Mouse (Mus musculus): Measurements from ENCODE around the gene Hoxd8. TPM values are rescaled to one million over a fixed set of nuclear protein-coding genes. Genes with fewer than 3 reads are reported as not detected.

Hoxd8 gene
- polyA plus RNA-seq, 1 experiment from 2014 or later, result 0.14 TPM

DNA sequence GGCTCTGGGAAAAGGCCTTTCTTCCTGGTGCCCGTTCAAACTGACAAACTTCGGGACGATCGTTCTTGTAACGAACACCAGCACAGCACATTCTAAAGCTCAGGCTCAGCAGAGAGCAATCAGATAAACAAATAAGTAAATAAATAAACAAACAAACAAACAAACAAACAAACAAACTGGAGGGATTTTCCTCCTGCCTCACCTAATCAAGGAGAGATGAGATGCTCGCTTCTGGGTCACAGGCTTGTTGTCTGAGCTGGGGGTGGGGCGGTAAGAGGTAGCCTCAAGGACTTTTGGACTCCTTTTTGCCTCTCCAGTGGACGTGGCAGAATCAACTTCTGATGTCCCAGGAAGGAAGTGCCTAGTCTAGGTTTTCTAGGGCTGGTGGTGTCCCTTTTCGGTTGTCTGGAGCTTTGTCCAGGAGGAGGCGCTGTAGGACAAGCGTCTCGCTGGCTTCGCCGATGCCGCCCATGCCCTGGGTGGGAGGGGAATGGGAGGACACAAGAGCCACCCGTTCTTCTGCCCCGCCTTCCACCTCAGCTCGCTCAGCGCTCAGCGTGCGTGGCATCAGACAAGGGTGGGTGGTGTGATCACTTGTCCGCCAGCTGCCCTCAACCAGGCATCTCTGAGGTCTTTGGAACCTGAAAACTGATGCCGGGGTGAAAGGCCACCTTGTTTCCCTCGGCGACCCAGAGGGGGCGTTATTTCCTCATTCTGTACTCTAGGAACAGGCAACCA, 11.3 kb downstream of the Hoxd8 start:
- Histone ChIP-seq H3K27me3 (peaks cover 98% of the 10 kb centered on the region), H3K36me3 (no peaks in the 10 kb centered on the region), H3K27ac (no peak overlapping the region), H3K4me1 (peaks cover 11% of the 10 kb centered on the region), H3K9ac (no peak overlapping the region), H3K4me3 (no peak overlapping the region), H3K4me2 (replicated peaks) (peak overlapping the region; percentile 54), H3K9me3 (replicated peaks) (no peaks in the 10 kb centered on the region)
- peak; percentile 80 for ATAC-seq (ENCODE audit: low FRiP score)
- 2% methylated on average over 26 of the region's 26 CpGs for WGBS

DNA sequence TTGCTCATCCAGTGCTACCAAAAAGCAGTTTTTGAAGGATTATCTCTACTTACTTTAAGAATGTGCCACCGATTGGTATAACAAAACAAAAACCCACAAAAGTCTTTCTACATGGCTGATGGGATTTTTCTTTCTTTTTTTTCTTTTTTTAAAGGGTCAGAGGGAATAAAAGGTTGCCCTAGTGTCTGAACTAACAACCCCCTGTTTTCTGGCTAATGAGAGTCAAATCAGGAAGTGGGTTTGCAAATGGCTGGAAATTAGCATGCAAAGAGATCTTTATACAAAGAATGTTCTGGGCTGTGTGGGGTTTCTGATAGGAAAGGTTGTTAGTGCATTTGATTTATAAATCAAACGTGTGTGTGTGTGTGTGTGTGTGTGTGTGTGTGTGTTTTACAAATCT, 16.0 kb downstream of the Hoxd8 start:
- H3K9ac ChIP-seq, result no peak overlapping the region
- ATAC-seq (ENCODE audit: low FRiP score), result no peak
- no peaks in the 10 kb centered on the region for H3K9me3 ChIP-seq (replicated peaks)
- H3K4me3 ChIP-seq, result no peak overlapping the region
- H3K27ac ChIP-seq, result no peak overlapping the region
- WGBS, result 11% methylated on average over 2 of the region's 2 CpGs
- H3K36me3 ChIP-seq, result no peaks in the 10 kb centered on the region
- H3K27me3 ChIP-seq, result peaks cover 100% of the 10 kb centered on the region
- H3K4me2 ChIP-seq (replicated peaks), result no peak overlapping the region
- H3K4me1 ChIP-seq, result peaks cover 2% of the 10 kb centered on the region; the same call in 1 of the 2 replicates

DNA sequence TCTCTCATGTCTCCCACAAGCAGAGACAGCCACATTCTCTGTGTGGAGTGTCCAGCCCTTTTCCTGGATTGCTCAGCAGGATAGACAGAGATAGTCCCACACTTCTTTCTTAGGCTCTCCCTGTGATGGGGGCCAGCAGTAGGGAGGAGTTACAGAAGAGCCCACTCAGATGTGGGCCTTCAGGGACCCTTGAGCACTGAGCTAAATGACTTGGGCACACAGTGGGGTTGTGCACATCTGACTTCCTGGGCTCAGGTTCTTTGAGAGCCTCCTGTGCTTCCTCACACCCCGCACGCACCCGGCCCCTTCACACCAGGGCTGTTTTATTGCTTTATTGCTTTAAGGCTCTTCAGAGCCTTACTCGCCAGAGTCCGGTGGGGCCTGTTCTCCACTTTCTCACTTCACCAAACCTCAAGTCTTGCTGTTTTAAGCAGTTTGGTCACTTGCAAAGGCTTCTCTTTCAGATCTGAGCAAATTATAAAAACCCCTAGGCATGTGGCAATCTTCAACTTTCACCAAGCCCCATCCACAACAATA, 16.6 kb downstream of the Hoxd8 start:
- Histone ChIP-seq H3K9me3 (replicated peaks) (no peaks in the 10 kb centered on the region), H3K9ac (no peak overlapping the region), H3K4me1 (no peaks in the 10 kb centered on the region), H3K27ac (no peak overlapping the region), H3K36me3 (no peaks in the 10 kb centered on the region), H3K4me3 (no peak overlapping the region), H3K27me3 (peaks cover 100% of the 10 kb centered on the region), H3K4me2 (replicated peaks) (no peak overlapping the region)
- WGBS, result 7% methylated on average over 5 of the region's 5 CpGs
- no peak for ATAC-seq (ENCODE audit: low FRiP score)

DNA sequence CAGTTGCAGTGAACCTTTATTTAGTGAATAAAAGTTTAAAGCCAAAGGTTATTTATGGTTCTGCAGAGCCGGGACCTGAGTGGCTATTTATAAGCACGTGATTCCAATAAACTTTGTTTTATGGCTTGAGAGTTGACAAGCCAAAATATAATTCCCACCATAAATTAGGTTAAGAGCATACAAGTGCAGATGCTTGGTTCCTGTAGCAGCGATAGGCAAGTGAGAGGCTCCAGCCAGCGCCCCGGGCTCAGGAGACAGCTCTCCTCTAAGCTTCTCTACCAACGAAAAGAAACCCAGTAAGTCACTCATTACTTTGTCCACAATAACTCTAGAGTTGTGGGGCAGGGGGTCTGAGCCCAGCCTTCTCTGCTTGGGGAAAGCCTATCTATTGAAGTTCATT, 17.5 kb downstream of the Hoxd8 start:
- Histone ChIP-seq H3K9ac (no peak overlapping the region), H3K9me3 (replicated peaks) (no peaks in the 10 kb centered on the region), H3K4me1 (no peaks in the 10 kb centered on the region), H3K4me3 (no peak overlapping the region), H3K4me2 (replicated peaks) (peak overlapping the region; percentile 49; the same call in 1 of the 2 replicates), H3K36me3 (no peaks in the 10 kb centered on the region), H3K27me3 (peaks cover 100% of the 10 kb centered on the region), H3K27ac (no peak overlapping the region)
- ATAC-seq (ENCODE audit: low FRiP score), result no peak
- WGBS, result 3% methylated on average over 6 of the region's 6 CpGs

DNA sequence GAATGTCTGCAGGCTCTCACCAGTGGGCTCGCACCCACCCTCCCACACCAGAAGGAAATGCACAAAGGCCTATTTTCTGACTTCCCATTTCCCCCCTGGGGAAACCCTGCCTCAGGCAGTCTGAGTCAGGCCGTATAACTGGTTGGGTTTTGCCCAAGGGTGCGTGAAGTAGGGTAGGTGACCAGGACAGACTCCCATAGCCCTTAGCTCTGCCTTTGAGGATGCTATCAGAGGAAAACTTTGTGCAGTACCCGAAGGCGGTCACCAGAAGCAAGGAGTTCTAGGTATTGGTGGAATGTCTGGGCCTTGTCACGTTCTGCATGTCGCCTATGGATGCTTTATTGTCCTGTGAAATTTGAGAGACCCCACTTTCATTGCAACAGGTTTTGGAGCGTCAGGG, 18.5 kb downstream of the Hoxd8 start:
- ATAC-seq (ENCODE audit: low FRiP score), result no peak
- Histone ChIP-seq H3K9ac (0 out of 2 replicates have a peak overlapping the region, but pooled peaks have one; percentile 2), H3K4me1 (no peaks in the 10 kb centered on the region), H3K4me3 (peak overlapping the region; percentile 16), H3K4me2 (replicated peaks) (peak overlapping the region; percentile 49), H3K9me3 (replicated peaks) (no peaks in the 10 kb centered on the region), H3K27me3 (peaks cover 100% of the 10 kb centered on the region), H3K36me3 (no peaks in the 10 kb centered on the region), H3K27ac (no peak overlapping the region)
- WGBS, result 4% methylated on average over 8 of the region's 8 CpGs

DNA sequence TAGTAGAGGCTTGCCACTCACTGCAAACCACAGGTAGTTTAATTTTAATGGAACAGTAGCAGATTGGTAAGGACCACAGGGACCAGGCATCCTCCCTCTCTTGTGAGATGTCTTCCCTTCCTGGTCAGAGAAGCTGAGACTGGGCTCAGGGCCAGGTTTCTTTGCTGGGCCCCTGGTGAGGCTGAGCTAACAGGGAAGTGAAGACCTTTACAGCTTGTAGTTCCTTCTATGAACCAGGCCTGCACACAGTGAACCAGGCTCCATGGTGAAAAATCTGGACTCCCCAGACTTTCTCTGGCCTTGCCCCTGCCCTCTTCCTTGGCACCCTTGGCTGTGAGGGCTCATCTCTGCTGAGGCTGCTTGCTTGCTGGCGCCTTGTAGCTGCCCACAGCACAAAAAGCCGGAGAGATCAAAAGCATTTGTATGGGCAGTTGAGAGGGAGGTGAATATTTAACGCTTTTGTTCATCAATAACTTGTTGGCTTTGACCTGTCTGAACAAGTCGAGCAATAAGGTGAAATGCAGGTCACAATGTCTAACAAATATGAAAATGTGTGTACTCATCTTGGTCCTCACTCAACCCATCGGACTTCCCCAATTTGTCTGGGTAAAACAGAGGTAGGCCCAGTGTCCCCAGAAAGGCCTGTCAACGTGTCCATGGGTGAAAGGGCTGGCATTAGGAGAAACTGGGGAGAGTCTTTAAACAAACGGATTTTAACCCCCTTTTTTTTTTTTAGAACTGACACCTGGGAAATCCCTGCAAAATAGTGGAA, 20.0 kb downstream of the Hoxd8 start:
- H3K27ac ChIP-seq, result peak overlapping the region; percentile 52
- peaks cover 99% of the 10 kb centered on the region for H3K27me3 ChIP-seq
- WGBS, result 9% methylated on average over 7 of the region's 7 CpGs
- peak overlapping the region; percentile 53 for H3K9ac ChIP-seq
- H3K4me1 ChIP-seq, result no peaks in the 10 kb centered on the region
- no peaks in the 10 kb centered on the region for H3K9me3 ChIP-seq (replicated peaks)
- ATAC-seq (ENCODE audit: low FRiP score), result no peak
- no peaks in the 10 kb centered on the region for H3K36me3 ChIP-seq
- H3K4me2 ChIP-seq (replicated peaks), result peak overlapping the region; percentile 49
- peak overlapping the region; percentile 16 for H3K4me3 ChIP-seq

DNA sequence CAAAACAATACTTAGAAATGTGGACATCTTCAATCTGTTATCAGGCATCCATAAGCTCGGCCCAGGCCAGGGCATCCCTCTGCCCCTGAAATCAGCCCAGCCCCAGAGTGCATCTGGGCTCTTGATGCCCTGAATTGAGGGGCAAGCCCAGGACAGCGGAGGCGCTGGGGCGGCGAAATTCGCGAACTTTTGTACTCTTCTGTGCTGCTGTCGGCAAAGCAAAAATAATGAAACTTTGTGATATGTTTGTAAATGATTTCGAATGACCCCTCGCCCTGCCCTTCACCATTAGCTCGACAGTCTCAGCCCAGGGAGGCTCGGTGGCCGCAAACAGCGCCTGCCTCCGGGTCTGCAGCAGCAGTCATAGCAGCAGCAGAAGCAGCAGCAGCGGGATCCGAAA, 20.8 kb downstream of the Hoxd8 start:
- Histone ChIP-seq H3K27me3 (peaks cover 97% of the 10 kb centered on the region), H3K27ac (peak overlapping the region; percentile 85; the same call in 1 of the 2 replicates), H3K4me2 (replicated peaks) (peak overlapping the region; percentile 49), H3K4me1 (no peaks in the 10 kb centered on the region), H3K4me3 (peak overlapping the region; percentile 49), H3K36me3 (no peaks in the 10 kb centered on the region), H3K9me3 (replicated peaks) (no peaks in the 10 kb centered on the region), H3K9ac (peak overlapping the region; percentile 53)
- WGBS, result 2% methylated on average over 17 of the region's 17 CpGs
- ATAC-seq (ENCODE audit: low FRiP score), result no peak

DNA sequence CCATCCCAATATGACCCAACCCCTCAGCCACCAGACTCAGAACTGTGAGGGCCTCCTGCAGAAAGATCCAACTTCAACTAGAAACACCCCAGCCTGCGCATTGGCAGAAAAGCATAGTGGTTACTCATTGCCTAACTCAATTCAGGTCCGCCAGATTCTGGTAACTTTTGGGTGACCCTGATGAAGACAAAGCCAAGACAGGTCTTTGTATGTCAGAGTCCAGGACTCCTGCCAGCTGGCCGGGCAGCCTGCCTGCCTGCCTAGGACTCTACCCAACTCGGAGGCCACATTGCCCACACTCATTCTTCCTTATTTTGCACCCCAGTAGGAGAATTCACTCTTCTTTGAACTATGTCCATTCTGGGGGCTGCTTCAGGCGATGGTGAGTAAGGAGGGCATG, 22.1 kb downstream of the Hoxd8 start, which contains the start of gene Gm28230:
TSS of gene Gm28230 (plus strand) at position 178 of the 400 bp plus-strand sequence.
- Histone ChIP-seq H3K27me3 (peaks cover 96% of the 10 kb centered on the region), H3K36me3 (no peaks in the 10 kb centered on the region), H3K4me2 (replicated peaks) (peak within 1 kb of the TSS; percentile 49), H3K4me1 (no peaks in the 10 kb centered on the region), H3K9ac (peak within 1 kb of the TSS; percentile 73), H3K27ac (peak within 1 kb of the TSS; percentile 85), H3K9me3 (replicated peaks) (no peaks in the 10 kb centered on the region), H3K4me3 (peak within 1 kb of the TSS; percentile 49)
- no peak; the same call in 1 of the 2 replicates for ATAC-seq (ENCODE audit: low FRiP score)
- WGBS, result 5% methylated on average over 5 of the region's 5 CpGs

DNA sequence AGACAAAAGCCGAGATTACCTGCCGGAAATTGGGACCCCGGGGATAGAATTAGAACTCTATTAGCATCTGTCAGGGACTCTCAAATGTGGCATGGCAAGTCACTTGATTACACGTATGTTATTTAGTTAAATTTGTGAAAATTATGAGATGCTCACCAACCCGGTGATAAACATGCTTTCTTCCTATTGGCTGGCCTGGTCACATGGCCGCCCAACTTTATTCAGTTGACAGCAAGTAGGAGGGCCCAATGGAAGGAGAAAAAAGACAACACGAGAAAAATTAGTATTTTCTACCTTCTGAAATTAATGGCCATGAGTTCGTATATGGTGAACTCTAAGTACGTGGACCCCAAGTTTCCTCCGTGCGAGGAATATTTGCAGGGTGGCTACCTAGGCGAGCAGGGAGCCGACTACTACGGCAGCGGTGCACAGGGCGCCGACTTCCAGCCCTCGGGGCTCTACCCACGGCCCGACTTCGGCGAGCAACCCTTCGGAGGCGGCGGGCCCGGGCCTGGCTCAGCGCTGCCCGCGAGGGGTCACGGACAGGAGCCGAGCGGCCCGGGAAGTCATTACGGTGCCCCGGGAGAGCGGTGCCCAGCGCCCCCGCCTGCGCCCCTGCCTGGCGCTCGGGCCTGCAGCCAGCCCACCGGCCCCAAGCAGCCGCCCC, 22.7 kb downstream of the Hoxd8 start:
- ATAC-seq (ENCODE audit: low FRiP score), result peak; percentile 62; the same call in 1 of the 2 replicates
- Histone ChIP-seq H3K27me3 (peaks cover 95% of the 10 kb centered on the region), H3K27ac (peak overlapping the region; percentile 85), H3K9me3 (replicated peaks) (no peaks in the 10 kb centered on the region), H3K9ac (peak overlapping the region; percentile 73), H3K4me1 (no peaks in the 10 kb centered on the region), H3K36me3 (no peaks in the 10 kb centered on the region), H3K4me3 (peak overlapping the region; percentile 49), H3K4me2 (replicated peaks) (peak overlapping the region; percentile 49)
- WGBS, result under 1% methylated on average over 42 of the region's 43 CpGs

DNA sequence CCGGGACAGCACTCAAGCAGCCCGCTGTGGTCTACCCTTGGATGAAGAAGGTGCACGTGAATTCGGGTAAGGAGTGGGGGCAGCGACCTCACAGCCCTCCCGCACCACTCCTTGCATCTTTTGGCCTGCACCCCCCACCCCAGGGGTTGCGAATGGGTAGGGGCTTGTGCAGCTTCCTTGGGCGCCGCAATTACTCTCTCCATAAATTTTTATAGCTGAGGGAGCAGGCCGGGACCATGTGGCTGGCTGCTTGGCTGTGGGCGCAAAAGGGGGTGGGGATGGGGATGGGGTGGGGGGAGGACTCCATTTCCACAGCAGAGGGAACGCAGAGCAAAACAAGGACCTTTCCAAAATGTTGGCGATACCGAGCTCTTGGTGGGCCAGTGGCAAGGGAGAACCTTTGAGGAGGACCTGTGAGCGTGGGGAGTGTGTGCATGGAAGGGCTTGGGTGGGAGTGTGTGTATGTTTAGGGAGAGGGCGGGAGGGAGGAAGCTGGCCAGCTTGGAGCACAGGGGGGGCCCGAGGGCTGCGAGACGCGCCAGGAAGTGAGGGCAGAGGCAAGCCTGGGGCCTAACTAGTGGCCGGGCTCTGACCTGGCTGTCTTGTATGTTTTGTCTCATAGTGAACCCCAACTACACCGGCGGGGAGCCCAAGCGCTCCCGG, 23.4 kb downstream of the Hoxd8 start:
- H3K4me1 ChIP-seq, result no peaks in the 10 kb centered on the region
- H3K9me3 ChIP-seq (replicated peaks), result no peaks in the 10 kb centered on the region
- peak overlapping the region; percentile 49 for H3K4me2 ChIP-seq (replicated peaks)
- ATAC-seq (ENCODE audit: low FRiP score), result 0 out of 2 replicates have a peak, but pooled peaks have one; percentile 19
- H3K36me3 ChIP-seq, result no peaks in the 10 kb centered on the region
- H3K27me3 ChIP-seq, result peaks cover 95% of the 10 kb centered on the region
- peak overlapping the region; percentile 73 for H3K9ac ChIP-seq
- H3K27ac ChIP-seq, result peak overlapping the region; percentile 81
- peak overlapping the region; percentile 49 for H3K4me3 ChIP-seq
- under 1% methylated on average over 24 of the region's 25 CpGs for WGBS

DNA sequence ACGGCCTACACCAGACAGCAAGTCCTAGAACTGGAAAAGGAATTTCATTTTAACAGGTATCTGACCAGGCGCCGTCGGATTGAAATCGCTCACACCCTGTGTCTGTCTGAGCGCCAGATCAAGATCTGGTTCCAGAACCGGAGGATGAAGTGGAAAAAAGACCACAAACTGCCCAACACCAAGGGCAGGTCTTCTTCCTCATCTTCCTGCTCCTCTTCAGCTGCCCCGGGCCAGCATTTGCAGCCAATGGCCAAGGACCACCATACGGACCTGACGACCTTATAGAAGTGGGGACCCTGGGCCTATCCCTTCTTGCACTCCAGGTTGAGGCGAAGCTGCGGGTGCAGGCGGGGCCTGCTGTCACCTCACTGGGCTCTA, 23.9 kb downstream of the Hoxd8 start:
- H3K27ac ChIP-seq, result peak overlapping the region; percentile 81
- no peaks in the 10 kb centered on the region for H3K9me3 ChIP-seq (replicated peaks)
- H3K9ac ChIP-seq, result peak overlapping the region; percentile 73
- H3K27me3 ChIP-seq, result peaks cover 95% of the 10 kb centered on the region
- no peak for ATAC-seq (ENCODE audit: low FRiP score)
- WGBS, result 2% methylated on average over 13 of the region's 13 CpGs
- no peaks in the 10 kb centered on the region for H3K36me3 ChIP-seq
- H3K4me2 ChIP-seq (replicated peaks), result peak overlapping the region; percentile 49
- no peaks in the 10 kb centered on the region for H3K4me1 ChIP-seq
- H3K4me3 ChIP-seq, result peak overlapping the region; percentile 49

Data from hindbrain, embryonic 12.5 days (tissue).